Mouse (Mus musculus): Measurements from ENCODE around the gene Pip5kl1. TPM values are rescaled to one million over a fixed set of nuclear protein-coding genes. Genes with fewer than 3 reads are reported as not detected.

Gene Pip5kl1
- polyA plus RNA-seq, 1 experiment from 2014 or later, result 5.4 TPM

GRCm38 (mm10) chr2:32586871-32587351 is 12.3 kb downstream of the Pip5kl1 start, which contains the start of gene St6galnac4:
Gene St6galnac4 (plus strand): TSS chr2:32587095.
- Histone ChIP-seq H3K4me3 (replicated peaks) (peak within 1 kb of the TSS; percentile 61), H3K4me2 (peak within 1 kb of the TSS; percentile 56), H3K27me3 (peaks cover 12% of the 10 kb centered on the region), H3K4me1 (replicated peaks) (peaks cover 24% of the 10 kb centered on the region), H3K9ac (replicated peaks) (peak within 1 kb of the TSS; percentile 71), H3K27ac (peak within 1 kb of the TSS; percentile 66), H3K9me3 (no peaks in the 10 kb centered on the region), H3K36me3 (peaks cover 11% of the 10 kb centered on the region)
- peak; percentile 65 for ATAC-seq (ENCODE audit: insufficient number of reproducible peaks, insufficient read depth, low FRiP score, low TSS enrichment, low read depth)
- under 1% methylated on average over 38 of the region's 38 CpGs for WGBS

GRCm38 (mm10) chr2:32587731-32588321 is 13.2 kb downstream of the Pip5kl1 start:
- Histone ChIP-seq H3K4me3 (replicated peaks) (peak overlapping the region; percentile 61), H3K27ac (peak overlapping the region; percentile 46; the same call in 1 of the 2 replicates), H3K4me1 (replicated peaks) (peaks cover 22% of the 10 kb centered on the region), H3K36me3 (peaks cover 15% of the 10 kb centered on the region), H3K4me2 (peak overlapping the region; percentile 56), H3K9ac (replicated peaks) (peak overlapping the region; percentile 71; the same call in 1 of the 2 replicates), H3K9me3 (no peaks in the 10 kb centered on the region), H3K27me3 (peaks cover 6% of the 10 kb centered on the region)
- WGBS, result 22% methylated on average over 9 of the region's 9 CpGs
- no peak for ATAC-seq (ENCODE audit: insufficient number of reproducible peaks, insufficient read depth, low FRiP score, low TSS enrichment, low read depth)

- 78% methylated on average over 11 of the region's 11 CpGs for WGBS
- H3K4me1 ChIP-seq (replicated peaks), result peaks cover 17% of the 10 kb centered on the region
- no peaks in the 10 kb centered on the region for H3K27me3 ChIP-seq
- no peak overlapping the region for H3K4me3 ChIP-seq (replicated peaks)
- no peak overlapping the region for H3K27ac ChIP-seq
- H3K36me3 ChIP-seq, result peaks cover 21% of the 10 kb centered on the region
- no peak for ATAC-seq (ENCODE audit: insufficient number of reproducible peaks, insufficient read depth, low FRiP score, low TSS enrichment, low read depth)
- H3K4me2 ChIP-seq, result no peak overlapping the region
- no peaks in the 10 kb centered on the region for H3K9me3 ChIP-seq
- no peak overlapping the region for H3K9ac ChIP-seq (replicated peaks)
These were observed 14.7 kb downstream of the Pip5kl1 start for GRCm38 (mm10) chr2:32589213-32589795.

- ATAC-seq (ENCODE audit: insufficient number of reproducible peaks, insufficient read depth, low FRiP score, low TSS enrichment, low read depth), result no peak
- Histone ChIP-seq H3K27ac (no peak overlapping the region), H3K9me3 (no peaks in the 10 kb centered on the region), H3K4me3 (replicated peaks) (no peak overlapping the region), H3K36me3 (peaks cover 30% of the 10 kb centered on the region), H3K4me2 (no peak overlapping the region), H3K4me1 (replicated peaks) (peaks cover 21% of the 10 kb centered on the region), H3K27me3 (no peaks in the 10 kb centered on the region), H3K9ac (replicated peaks) (no peak overlapping the region)
- 81% methylated on average over 10 of the region's 10 CpGs for WGBS
These were observed 15.6 kb downstream of the Pip5kl1 start for GRCm38 (mm10) chr2:32590224-32590623.

DNA sequence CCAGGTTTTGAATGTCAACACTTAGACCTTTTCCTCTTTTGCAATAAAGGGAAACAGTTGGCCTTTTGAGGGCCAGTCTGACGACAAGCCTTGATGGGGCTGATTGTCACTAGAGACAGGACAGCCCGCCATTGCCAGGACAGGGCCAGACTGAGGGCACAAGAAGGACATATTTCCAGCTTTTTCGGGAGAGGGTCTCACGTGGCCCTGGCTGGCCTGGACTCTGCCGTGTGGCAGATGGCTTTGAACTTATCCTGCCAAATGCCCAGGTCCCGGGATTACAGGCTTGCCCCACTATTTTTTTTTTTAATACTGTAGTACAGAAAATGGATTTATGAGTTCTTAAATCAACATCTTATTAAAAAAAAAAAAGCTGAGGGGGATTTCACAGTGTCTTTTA is 16.7 kb downstream of the Pip5kl1 start:
- H3K27ac ChIP-seq, result no peak overlapping the region
- WGBS, result 62% methylated on average over 6 of the region's 6 CpGs
- H3K4me3 ChIP-seq (replicated peaks), result no peak overlapping the region
- H3K4me1 ChIP-seq (replicated peaks), result peaks cover 21% of the 10 kb centered on the region
- peaks cover 39% of the 10 kb centered on the region for H3K36me3 ChIP-seq
- no peaks in the 10 kb centered on the region for H3K9me3 ChIP-seq
- no peak overlapping the region for H3K4me2 ChIP-seq
- no peak overlapping the region for H3K9ac ChIP-seq (replicated peaks)
- H3K27me3 ChIP-seq, result no peaks in the 10 kb centered on the region
- no peak for ATAC-seq (ENCODE audit: insufficient number of reproducible peaks, insufficient read depth, low FRiP score, low TSS enrichment, low read depth)

- Histone ChIP-seq H3K9ac (replicated peaks) (no peak overlapping the region), H3K27me3 (no peaks in the 10 kb centered on the region), H3K4me1 (replicated peaks) (peaks cover 11% of the 10 kb centered on the region), H3K36me3 (peaks cover 47% of the 10 kb centered on the region), H3K9me3 (no peaks in the 10 kb centered on the region), H3K4me3 (replicated peaks) (no peak overlapping the region), H3K4me2 (no peak overlapping the region), H3K27ac (no peak overlapping the region)
- WGBS, result 92% methylated on average over 13 of the region's 13 CpGs
- no peak for ATAC-seq (ENCODE audit: insufficient number of reproducible peaks, insufficient read depth, low FRiP score, low TSS enrichment, low read depth)
These were observed 22.1 kb downstream of the Pip5kl1 start for GRCm38 (mm10) chr2:32596725-32597124.

- Histone ChIP-seq H3K9ac (replicated peaks) (no peak overlapping the region), H3K4me1 (replicated peaks) (peaks cover 16% of the 10 kb centered on the region), H3K4me3 (replicated peaks) (no peak overlapping the region), H3K36me3 (peaks cover 45% of the 10 kb centered on the region), H3K9me3 (no peaks in the 10 kb centered on the region), H3K27me3 (no peaks in the 10 kb centered on the region), H3K4me2 (no peak overlapping the region), H3K27ac (no peak overlapping the region)
- 93% methylated on average over 5 of the region's 5 CpGs for WGBS
- ATAC-seq (ENCODE audit: insufficient number of reproducible peaks, insufficient read depth, low FRiP score, low TSS enrichment, low read depth), result no peak
These were observed 22.7 kb downstream of the Pip5kl1 start for GRCm38 (mm10) chr2:32597248-32597647.

- WGBS, result 85% methylated on average over 5 of the region's 5 CpGs
- no peak for ATAC-seq (ENCODE audit: insufficient number of reproducible peaks, insufficient read depth, low FRiP score, low TSS enrichment, low read depth)
- Histone ChIP-seq H3K4me2 (no peak overlapping the region), H3K4me1 (replicated peaks) (peaks cover 20% of the 10 kb centered on the region), H3K36me3 (peaks cover 43% of the 10 kb centered on the region), H3K27me3 (no peaks in the 10 kb centered on the region), H3K4me3 (replicated peaks) (no peak overlapping the region), H3K9me3 (no peaks in the 10 kb centered on the region), H3K9ac (replicated peaks) (no peak overlapping the region), H3K27ac (no peak overlapping the region)
These were observed 23.1 kb downstream of the Pip5kl1 start for GRCm38 (mm10) chr2:32597699-32598098.

GRCm38 (mm10) chr2:32598506-32598905 is 23.9 kb downstream of the Pip5kl1 start:
- Histone ChIP-seq H3K36me3 (peaks cover 43% of the 10 kb centered on the region), H3K27me3 (no peaks in the 10 kb centered on the region), H3K4me2 (no peak overlapping the region), H3K4me3 (replicated peaks) (no peak overlapping the region), H3K27ac (no peak overlapping the region), H3K4me1 (replicated peaks) (peaks cover 21% of the 10 kb centered on the region), H3K9ac (replicated peaks) (no peak overlapping the region), H3K9me3 (no peaks in the 10 kb centered on the region)
- WGBS, result 91% methylated on average over 8 of the region's 8 CpGs
- ATAC-seq (ENCODE audit: insufficient number of reproducible peaks, insufficient read depth, low FRiP score, low TSS enrichment, low read depth), result no peak

GRCm38 (mm10) chr2:32599409-32599808 is 24.8 kb downstream of the Pip5kl1 start, which contains the start of gene St6galnac6:
Gene St6galnac6 (plus strand): TSS chr2:32599709.
- WGBS, result 94% methylated on average over 3 of the region's 3 CpGs
- H3K9ac ChIP-seq (replicated peaks), result no peak within 1 kb of the TSS
- H3K27me3 ChIP-seq, result no peaks in the 10 kb centered on the region
- peaks cover 36% of the 10 kb centered on the region for H3K36me3 ChIP-seq
- no peak within 1 kb of the TSS for H3K27ac ChIP-seq
- H3K4me2 ChIP-seq, result no peak within 1 kb of the TSS
- no peak within 1 kb of the TSS for H3K4me3 ChIP-seq (replicated peaks)
- no peaks in the 10 kb centered on the region for H3K9me3 ChIP-seq
- peaks cover 21% of the 10 kb centered on the region for H3K4me1 ChIP-seq (replicated peaks)
- ATAC-seq (ENCODE audit: insufficient number of reproducible peaks, insufficient read depth, low FRiP score, low TSS enrichment, low read depth), result no peak

GRCm38 (mm10) chr2:32601417-32602065 is 26.9 kb downstream of the Pip5kl1 start:
- Histone ChIP-seq H3K4me3 (replicated peaks) (no peak overlapping the region), H3K9ac (replicated peaks) (no peak overlapping the region), H3K27ac (peak overlapping the region; percentile 69), H3K4me1 (replicated peaks) (peaks cover 17% of the 10 kb centered on the region), H3K36me3 (peaks cover 18% of the 10 kb centered on the region), H3K9me3 (no peaks in the 10 kb centered on the region), H3K27me3 (no peaks in the 10 kb centered on the region), H3K4me2 (peak overlapping the region; percentile 47; the same call in 1 of the 2 replicates)
- WGBS, result 33% methylated on average over 8 of the region's 8 CpGs
- peak; percentile 56; the same call in 1 of the 2 replicates for ATAC-seq (ENCODE audit: insufficient number of reproducible peaks, insufficient read depth, low FRiP score, low TSS enrichment, low read depth)
